Mouse (Mus musculus) hindbrain, embryonic 12.5 days (tissue): ENCODE results near the gene Dph6. TPM values are rescaled to one million over a fixed set of nuclear protein-coding genes. Genes with fewer than 3 reads are reported as not detected.

ENCODE experiments used
- ATAC-seq: fragments of 200-750 bp; cut with Nextera tagmentation; 2 replicates; pipeline ENCODE4 v1.8.0; 2017; ENCODE audit warnings: moderate TSS enrichment; ENCODE audit not compliant: low FRiP score
- H3K27ac ChIP-seq: fragments of 300-500 bp; sonication (generic); 2 replicates; pipeline ENCODE4 v1.5.1; 2016; ENCODE audit warnings: mild to moderate bottlenecking
- H3K27me3 ChIP-seq: fragments of 300-500 bp; sonication (generic); 2 replicates; pipeline ENCODE4 v1.6.1; 2016; ENCODE audit warnings: mild to moderate bottlenecking
- H3K36me3 ChIP-seq: fragments of 300-500 bp; sonication (generic); 2 replicates; pipeline ENCODE4 v1.6.1; 2016; ENCODE audit warnings: mild to moderate bottlenecking
- H3K4me1 ChIP-seq: fragments of 300-500 bp; sonication (generic); 2 replicates; pipeline ENCODE4 v1.6.1; 2016
- H3K4me2 ChIP-seq: fragments of 300-500 bp; sonication (generic); replicated peaks from 2 replicates; pipeline ENCODE4 v1.6.1; 2016; ENCODE audit warnings: mild to moderate bottlenecking
- H3K4me3 ChIP-seq: fragments of 300-500 bp; sonication (generic); 2 replicates; pipeline ENCODE4 v1.5.1; 2016; ENCODE audit warnings: mild to moderate bottlenecking
- H3K9ac ChIP-seq: fragments of 300-500 bp; sonication (generic); 2 replicates; pipeline ENCODE4 v1.6.1; 2016; ENCODE audit warnings: mild to moderate bottlenecking, moderate library complexity
- H3K9me3 ChIP-seq: fragments of 300-500 bp; sonication (generic); replicated peaks from 2 replicates; pipeline ENCODE4 v1.6.1; 2016; ENCODE audit warnings: mild to moderate bottlenecking
- WGBS: fragments of 180-500 bp; shearing (Covaris S2); methylation state at CpG from one replicate; pipeline ENCODE4 v1.1.7; 2016; 5-methylcytosine and 5-hydroxymethylcytosine counted together
- polyA plus RNA-seq: library from polyadenylated mRNA; unstranded; fragments of >200 nt; fragmentation: Nextera tagmentation; extraction: Ambion mirVana; gene quantifications from 2 replicates; pipeline ENCODE4 v1.2.1, GENCODE M21; 2016

The Dph6 gene
- polyA plus RNA-seq, 1 experiment from 2014 or later = 18.5 TPM

DNA sequence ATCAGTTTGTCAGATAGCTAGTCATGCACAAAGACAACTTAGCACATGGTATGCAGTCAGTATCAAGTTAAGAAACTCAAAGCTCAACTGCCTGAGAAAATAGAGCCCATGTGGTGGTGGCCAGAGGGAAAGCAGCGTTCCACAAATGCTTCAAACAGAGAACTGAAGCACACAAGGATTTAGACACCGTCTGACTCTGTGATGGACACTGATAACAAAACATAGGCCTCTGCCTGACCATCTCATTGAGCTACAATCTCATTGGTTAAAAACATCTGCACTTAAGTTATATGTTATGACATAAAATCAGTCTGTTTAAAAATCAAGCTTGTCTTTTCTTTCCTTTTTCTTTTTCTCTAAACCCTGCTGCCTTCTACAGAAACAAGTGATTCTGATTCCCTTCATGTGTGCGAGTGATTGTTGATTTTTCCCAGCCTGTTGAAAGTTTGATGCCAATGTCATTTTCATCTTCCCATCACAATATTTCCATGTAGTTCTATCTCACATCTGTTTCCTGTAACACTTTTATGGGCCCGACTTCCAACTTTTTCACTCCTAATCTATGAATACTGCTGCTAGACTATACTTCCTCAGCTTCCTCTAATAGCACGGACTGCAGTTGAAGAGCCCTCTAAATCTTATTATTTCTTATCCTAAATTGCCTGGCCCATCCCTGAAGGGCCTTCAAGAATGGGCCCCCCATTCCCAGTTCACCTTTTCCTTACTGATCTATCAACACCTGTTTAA is 123.6 kb downstream of the Dph6 start:
- Histone ChIP-seq H3K9me3 (no peaks in the 10 kb centered on the region), H3K4me3 (no peak overlapping the region), H3K27ac (no peak overlapping the region), H3K4me1 (no peaks in the 10 kb centered on the region), H3K27me3 (no peaks in the 10 kb centered on the region), H3K9ac (no peak overlapping the region), H3K36me3 (0 out of 2 replicates have a peak, but pooled peaks cover 5% of the 10 kb centered on the region), H3K4me2 (no peak overlapping the region)
- 86% methylated on average over 5 of the region's 5 CpGs for WGBS
- ATAC-seq = no peak

DNA sequence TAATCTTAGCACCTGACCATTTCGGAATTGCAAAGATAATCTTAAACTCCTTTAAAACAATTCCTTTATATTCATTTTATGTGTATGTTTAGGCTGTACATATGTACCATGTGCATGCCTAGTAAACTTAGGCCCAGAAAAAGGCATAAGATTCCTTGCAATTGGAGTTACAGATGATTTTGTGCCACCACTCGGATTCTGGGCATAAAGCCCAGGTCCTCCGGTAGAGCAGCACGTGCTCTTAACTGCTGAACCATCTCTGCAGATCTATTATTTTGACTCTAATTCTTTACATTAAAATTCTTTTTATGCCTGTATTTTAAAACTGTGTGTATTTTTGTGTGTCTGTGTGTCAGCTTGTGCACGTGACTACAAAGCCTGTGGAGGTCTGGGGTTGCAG is 134.3 kb downstream of the Dph6 start:
- Histone ChIP-seq H3K4me2 (no peak overlapping the region), H3K9ac (no peak overlapping the region), H3K4me1 (no peaks in the 10 kb centered on the region), H3K4me3 (no peak overlapping the region), H3K27ac (no peak overlapping the region), H3K36me3 (no peaks in the 10 kb centered on the region), H3K27me3 (no peaks in the 10 kb centered on the region), H3K9me3 (no peaks in the 10 kb centered on the region)
- 89% methylated on average over 5 of the region's 5 CpGs for WGBS
- ATAC-seq = no peak

DNA sequence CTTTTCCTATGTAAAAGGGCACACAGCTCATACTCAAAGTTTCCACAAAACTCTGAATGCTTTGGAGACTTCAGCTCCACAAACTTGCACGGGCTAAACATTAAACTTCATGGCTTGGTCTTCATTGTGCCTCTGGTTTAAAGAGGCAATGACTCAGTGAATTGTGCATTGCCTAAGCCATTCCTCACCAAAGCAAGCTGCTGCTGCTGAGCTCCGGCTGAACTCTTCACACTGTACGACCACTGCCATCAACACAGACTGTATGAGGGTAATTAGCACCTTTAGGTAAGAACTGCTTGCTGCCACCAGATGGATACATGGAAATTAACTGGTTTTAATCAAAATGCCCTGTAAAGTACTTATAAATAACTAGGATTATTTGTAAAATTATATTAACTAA is 134.9 kb downstream of the Dph6 start:
- H3K27ac ChIP-seq = no peak overlapping the region
- no peaks in the 10 kb centered on the region for H3K27me3 ChIP-seq
- H3K36me3 ChIP-seq = no peaks in the 10 kb centered on the region
- H3K4me2 ChIP-seq = no peak overlapping the region
- H3K4me3 ChIP-seq = no peak overlapping the region
- no peaks in the 10 kb centered on the region for H3K4me1 ChIP-seq
- ATAC-seq = no peak
- H3K9ac ChIP-seq = no peak overlapping the region
- no peaks in the 10 kb centered on the region for H3K9me3 ChIP-seq
- 85% methylated on average over 3 of the region's 3 CpGs for WGBS

DNA sequence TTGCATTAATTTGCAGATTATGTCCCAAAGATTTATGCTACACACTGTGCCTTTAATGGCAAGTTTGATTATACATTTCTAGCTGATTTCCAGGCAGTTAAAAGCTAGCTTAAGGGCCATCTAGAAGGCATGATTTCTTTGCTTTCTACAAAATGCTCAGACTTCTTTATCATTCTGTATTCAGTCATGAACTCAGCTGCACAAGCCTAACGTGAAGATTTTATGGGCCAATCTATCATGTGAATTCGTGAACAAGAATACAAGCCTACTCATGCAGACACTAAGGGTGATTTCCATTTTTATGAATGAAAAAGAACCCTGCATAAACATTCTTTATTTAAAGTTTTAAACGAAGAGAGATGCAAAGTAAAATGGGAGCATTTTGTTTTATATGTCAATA is 162.4 kb downstream of the Dph6 start:
- Histone ChIP-seq H3K27me3 (no peaks in the 10 kb centered on the region), H3K4me3 (no peak overlapping the region), H3K4me2 (no peak overlapping the region), H3K9me3 (no peaks in the 10 kb centered on the region), H3K36me3 (no peaks in the 10 kb centered on the region), H3K9ac (no peak overlapping the region), H3K4me1 (no peaks in the 10 kb centered on the region), H3K27ac (no peak overlapping the region)
- WGBS = 54% methylated on average over 3 of the region's 3 CpGs
- no peak for ATAC-seq

DNA sequence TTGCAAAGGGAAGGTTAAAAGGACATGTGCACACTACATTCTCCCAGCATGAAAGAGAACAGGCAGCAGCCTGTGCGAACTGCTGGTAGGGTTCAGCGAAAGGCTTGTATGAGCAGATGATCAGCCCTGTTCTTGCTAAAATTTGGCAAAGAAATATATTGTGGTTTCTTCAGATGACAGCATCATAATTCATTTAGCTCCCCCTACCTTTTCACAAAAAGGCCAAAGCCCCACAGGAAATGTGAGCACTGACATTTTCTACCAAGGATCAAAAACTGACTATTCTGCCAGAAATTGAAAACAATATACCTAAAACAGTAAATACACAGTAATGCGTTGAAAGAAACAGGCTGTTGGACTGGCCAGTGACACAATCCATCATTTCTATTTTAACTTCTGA is 162.9 kb downstream of the Dph6 start:
- Histone ChIP-seq H3K27ac (no peak overlapping the region), H3K9ac (no peak overlapping the region), H3K4me2 (no peak overlapping the region), H3K9me3 (no peaks in the 10 kb centered on the region), H3K4me1 (no peaks in the 10 kb centered on the region), H3K4me3 (no peak overlapping the region), H3K27me3 (no peaks in the 10 kb centered on the region), H3K36me3 (no peaks in the 10 kb centered on the region)
- no peak for ATAC-seq
- WGBS = 80% methylated on average over 3 of the region's 3 CpGs

DNA sequence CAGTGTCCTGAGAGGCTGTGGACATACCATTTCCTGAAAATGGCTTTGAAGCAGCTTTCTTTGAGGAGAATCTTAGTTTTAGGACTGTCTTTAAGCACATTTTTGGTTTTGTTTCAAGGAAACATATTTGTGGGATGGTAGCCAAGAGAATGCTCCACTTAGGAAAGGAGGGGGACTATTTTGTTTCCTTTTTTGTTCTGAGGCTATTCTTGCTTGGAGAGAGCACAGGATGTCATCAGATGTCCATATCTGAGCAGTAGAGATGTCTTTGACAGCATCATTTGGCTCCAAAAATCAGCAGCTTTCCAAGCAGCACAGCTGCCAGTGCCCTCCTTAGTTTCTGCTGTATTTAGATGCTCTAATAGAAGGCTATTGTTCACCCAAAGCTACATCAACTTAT is 167.8 kb downstream of the Dph6 start:
- no peak overlapping the region for H3K27ac ChIP-seq
- H3K4me1 ChIP-seq = no peaks in the 10 kb centered on the region
- H3K4me2 ChIP-seq = no peak overlapping the region
- no peaks in the 10 kb centered on the region for H3K36me3 ChIP-seq
- no peak overlapping the region for H3K9ac ChIP-seq
- no peak overlapping the region for H3K4me3 ChIP-seq
- no peak for ATAC-seq
- H3K9me3 ChIP-seq = no peaks in the 10 kb centered on the region
- no peaks in the 10 kb centered on the region for H3K27me3 ChIP-seq
